Mouse (Mus musculus) heart, embryonic 12.5 days (tissue): ENCODE results near the gene Pes1. TPM values are rescaled to one million over a fixed set of nuclear protein-coding genes. Genes with fewer than 3 reads are reported as not detected.
"Not testable (repeated sequence)": the region's sequence is repeated elsewhere in the genome, so short reads cannot be mapped to it uniquely, and the experiment has no call there.

Experiments used
- ATAC-seq: fragments of 200-750 bp; cut with Nextera tagmentation; 2 replicates; pipeline ENCODE4 v1.8.0; 2017; ENCODE audit warnings: moderate TSS enrichment, moderate library complexity; ENCODE audit not compliant: insufficient number of reproducible peaks, low FRiP score
- H3K27ac ChIP-seq: fragments of 300-500 bp; sonication (generic); 2 replicates; pipeline ENCODE4 v1.5.1; 2016; ENCODE audit warnings: mild to moderate bottlenecking, moderate library complexity; ENCODE audit not compliant: poor library complexity, severe bottlenecking
- H3K27me3 ChIP-seq: fragments of 300-500 bp; sonication (generic); replicated peaks from 2 replicates; pipeline ENCODE4 v1.6.1; 2016; ENCODE audit warnings: mild to moderate bottlenecking, moderate library complexity
- H3K36me3 ChIP-seq: fragments of 300-500 bp; sonication (generic); 2 replicates; pipeline ENCODE4 v1.6.1; 2016; ENCODE audit warnings: mild to moderate bottlenecking, moderate library complexity
- H3K4me1 ChIP-seq: fragments of 300-500 bp; sonication (generic); replicated peaks from 2 replicates; pipeline ENCODE4 v1.6.1; 2016; ENCODE audit warnings: mild to moderate bottlenecking
- H3K4me2 ChIP-seq: fragments of 300-500 bp; sonication (generic); 2 replicates; pipeline ENCODE4 v1.6.1; 2016; ENCODE audit warnings: mild to moderate bottlenecking, moderate library complexity
- H3K4me3 ChIP-seq: fragments of 300-500 bp; sonication (generic); 2 replicates; pipeline ENCODE4 v1.5.1; 2016; ENCODE audit warnings: mild to moderate bottlenecking
- H3K9ac ChIP-seq: fragments of 300-500 bp; sonication (generic); 2 replicates; pipeline ENCODE4 v1.6.1; 2016; ENCODE audit warnings: mild to moderate bottlenecking, moderate library complexity
- H3K9me3 ChIP-seq: fragments of 300-500 bp; sonication (generic); replicated peaks from 2 replicates; pipeline ENCODE4 v1.6.1; 2016; ENCODE audit warnings: mild to moderate bottlenecking, moderate library complexity
- whole genome bisulfite sequencing: fragments of 180-500 bp; shearing (Covaris S2); methylation state at CpG from one replicate; pipeline ENCODE4 v1.1.7; 2016; 5-methylcytosine and 5-hydroxymethylcytosine counted together
- polyA plus RNA-seq: library from polyadenylated mRNA; unstranded; fragments of >200 nt; fragmentation: Nextera tagmentation; extraction: Ambion mirVana; gene quantifications from 2 replicates; pipeline ENCODE4 v1.2.1, GENCODE M21; 2016

The Pes1 gene
- polyA plus RNA-seq, 1 experiment from 2014 or later: 57.1 TPM

DNA sequence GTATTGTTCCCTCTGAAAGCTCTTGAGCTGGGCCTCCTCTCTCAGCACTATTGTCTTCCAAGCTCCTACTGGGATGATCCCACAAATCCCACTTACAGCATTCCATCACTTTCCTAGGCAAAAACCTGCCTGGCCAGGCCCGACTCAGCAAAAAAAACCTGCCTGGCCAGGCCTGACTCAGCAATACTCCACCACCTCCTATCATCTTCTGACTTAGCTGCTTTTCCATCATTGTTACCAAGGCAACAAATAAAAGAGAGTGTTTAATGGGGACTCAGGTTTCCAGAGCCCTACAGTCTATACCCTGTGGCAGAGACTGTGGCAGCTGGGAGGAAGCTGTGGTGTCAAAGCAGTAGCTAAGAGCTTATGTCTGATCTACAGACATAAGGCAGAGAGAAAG lies 48.8 kb downstream of the Pes1 start:
- Histone ChIP-seq H3K36me3 (no peaks in the 10 kb centered on the region), H3K4me2 (no peak overlapping the region), H3K9me3 (peaks cover 13% of the 10 kb centered on the region), H3K4me1 (no peaks in the 10 kb centered on the region), H3K27me3 (no peaks in the 10 kb centered on the region), H3K9ac (no peak overlapping the region), H3K4me3 (no peak overlapping the region), H3K27ac (no peak overlapping the region)
- no peak for ATAC-seq
- 67% methylated on average over 1 of the region's 1 CpGs for WGBS

DNA sequence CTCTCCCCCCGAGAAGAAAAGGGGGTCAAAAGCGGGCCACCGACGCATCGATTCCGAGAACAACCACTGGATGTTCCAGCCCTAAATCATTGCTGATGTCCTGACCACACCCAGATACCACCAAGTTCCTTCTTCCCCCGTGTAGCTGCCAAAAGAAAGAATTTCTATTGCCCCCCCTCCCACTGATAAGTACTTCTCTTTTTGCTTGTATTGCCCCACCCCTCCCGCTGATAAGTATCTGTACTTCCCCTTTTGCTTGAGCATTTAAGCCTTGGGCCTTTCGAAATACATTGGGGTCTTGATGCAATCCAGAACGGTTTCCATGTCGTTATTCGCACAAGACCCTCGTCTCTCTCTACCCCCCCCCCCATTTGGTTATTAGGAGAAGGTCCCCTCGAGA lies 52.0 kb downstream of the Pes1 start:
- H3K4me1 ChIP-seq, H3K36me3 ChIP-seq, H3K9ac ChIP-seq, ATAC-seq, H3K27ac ChIP-seq, H3K4me3 ChIP-seq, H3K27me3 ChIP-seq, H3K4me2 ChIP-seq: not testable (repeated sequence)
- peaks cover 13% of the 10 kb centered on the region for H3K9me3 ChIP-seq
- WGBS: 89% methylated on average over 14 of the region's 14 CpGs

DNA sequence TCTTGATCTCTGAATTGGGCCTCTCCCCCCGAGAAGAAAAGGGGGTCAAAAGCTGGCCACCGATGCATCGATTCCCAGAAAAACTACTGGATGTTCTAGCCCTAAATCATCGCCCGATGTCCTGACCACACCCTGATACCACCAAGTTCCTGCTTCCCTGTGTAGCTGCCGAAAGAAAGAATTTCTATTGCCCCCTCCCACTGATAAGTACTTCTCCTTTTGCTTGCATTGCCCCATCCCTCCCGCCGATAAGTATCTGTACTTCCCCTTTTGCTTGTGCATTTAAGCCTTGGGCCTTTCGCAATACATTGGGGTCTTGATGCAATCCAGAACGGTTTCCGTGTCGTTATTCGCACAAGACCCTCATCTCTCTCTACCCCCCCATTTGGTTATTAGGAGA lies 58.3 kb downstream of the Pes1 start:
- H3K27ac ChIP-seq, H3K27me3 ChIP-seq, ATAC-seq, H3K36me3 ChIP-seq, H3K9me3 ChIP-seq, H3K9ac ChIP-seq, H3K4me2 ChIP-seq, H3K4me3 ChIP-seq, H3K4me1 ChIP-seq: not testable (repeated sequence)
- 87% methylated on average over 13 of the region's 13 CpGs for WGBS

DNA sequence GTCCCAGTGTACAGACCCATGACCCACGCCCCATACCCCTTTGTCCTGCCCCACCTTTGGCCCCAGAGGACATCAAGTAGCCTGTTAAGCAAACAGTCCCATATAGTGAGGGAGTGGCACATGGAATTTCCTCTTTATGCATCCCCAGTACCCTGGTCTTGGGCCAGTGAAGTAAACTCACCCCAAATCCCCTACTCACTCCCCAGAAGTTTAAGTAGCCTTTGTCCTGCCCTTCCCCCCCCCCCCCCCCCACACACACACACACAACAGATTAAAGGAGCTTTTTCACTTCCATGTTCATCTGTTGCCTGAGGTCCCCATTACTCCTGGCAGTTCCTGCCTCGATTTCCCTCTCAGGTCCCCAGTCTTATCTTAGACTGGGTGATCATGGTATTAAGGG lies 59.5 kb downstream of the Pes1 start:
- no peak overlapping the region for H3K4me2 ChIP-seq
- no peaks in the 10 kb centered on the region for H3K36me3 ChIP-seq
- H3K27ac ChIP-seq: no peak overlapping the region
- H3K27me3 ChIP-seq: no peaks in the 10 kb centered on the region
- no peak overlapping the region for H3K4me3 ChIP-seq
- ATAC-seq: no peak
- no peak overlapping the region for H3K9ac ChIP-seq
- H3K4me1 ChIP-seq: no peaks in the 10 kb centered on the region
- no peaks in the 10 kb centered on the region for H3K9me3 ChIP-seq
- WGBS: 51% methylated on average over 2 of the region's 2 CpGs

DNA sequence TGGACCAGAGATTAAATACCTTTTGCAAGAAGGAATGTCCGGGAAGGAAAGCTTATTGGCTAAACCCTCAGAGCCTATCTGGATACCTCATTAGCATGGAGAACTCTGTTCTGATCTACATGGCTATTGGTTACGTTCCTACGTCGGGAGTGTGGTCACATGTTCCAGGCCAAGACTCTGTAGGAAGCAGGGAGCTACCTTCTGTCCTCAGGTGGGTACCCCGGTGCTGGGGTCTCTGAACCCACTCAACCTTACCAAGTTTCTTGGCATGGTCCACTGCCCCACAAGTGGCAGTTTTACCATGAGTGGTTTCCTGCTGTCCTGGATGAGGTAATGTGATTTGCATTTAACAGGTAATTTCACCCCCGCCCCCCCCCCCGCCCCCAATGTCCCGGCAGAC lies 63.3 kb downstream of the Pes1 start:
- peaks cover 13% of the 10 kb centered on the region for H3K27me3 ChIP-seq

DNA sequence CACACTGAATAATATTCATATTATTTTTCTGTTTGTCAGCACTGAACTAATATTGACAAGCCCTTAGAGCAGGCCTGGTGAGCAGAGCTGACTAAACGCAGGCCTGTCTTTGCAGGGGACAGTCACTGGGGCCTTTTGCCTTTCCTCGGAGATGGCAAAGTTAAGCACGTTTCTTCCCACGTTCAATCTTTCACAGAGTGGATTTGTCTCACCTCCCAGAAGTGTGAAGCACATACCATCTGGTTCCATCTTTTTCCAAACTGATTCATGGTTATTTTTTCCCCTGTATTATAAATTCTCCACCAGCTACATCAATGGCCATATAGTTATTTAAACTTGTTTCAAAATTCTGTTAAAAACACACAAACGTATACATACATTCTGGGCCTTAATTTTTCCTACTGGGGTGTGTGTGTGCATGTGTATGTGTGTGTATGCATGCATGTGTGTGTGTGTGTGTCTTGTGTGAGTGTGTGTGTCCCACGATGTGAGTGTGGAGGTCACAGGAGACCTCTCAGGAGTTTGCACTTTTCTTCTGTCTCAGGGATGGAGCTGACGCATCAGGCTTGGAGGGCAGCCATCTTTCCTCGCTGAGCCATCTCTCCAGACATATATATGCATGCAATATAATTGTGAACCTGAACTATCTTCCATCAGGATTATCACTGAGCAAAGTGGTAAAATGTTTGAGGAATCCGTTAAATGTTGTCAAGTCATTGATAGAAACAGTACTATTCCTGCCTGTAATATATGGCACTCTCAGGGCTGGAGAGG lies 64.0 kb downstream of the Pes1 start:
- WGBS: 64% methylated on average over 9 of the region's 9 CpGs
- ATAC-seq: no peak
- no peaks in the 10 kb centered on the region for H3K36me3 ChIP-seq
- no peak overlapping the region for H3K4me2 ChIP-seq
- no peak overlapping the region for H3K9ac ChIP-seq
- no peaks in the 10 kb centered on the region for H3K9me3 ChIP-seq
- no peak overlapping the region for H3K4me3 ChIP-seq
- H3K27me3 ChIP-seq: peaks cover 20% of the 10 kb centered on the region
- no peaks in the 10 kb centered on the region for H3K4me1 ChIP-seq
- H3K27ac ChIP-seq: no peak overlapping the region

More for the DNA sequence above, 63.3 kb downstream of the Pes1 start:
- H3K9ac ChIP-seq: no peak overlapping the region
- no peak overlapping the region for H3K27ac ChIP-seq
- ATAC-seq: no peak
- H3K4me2 ChIP-seq: no peak overlapping the region
- H3K4me1 ChIP-seq: no peaks in the 10 kb centered on the region
- WGBS: 73% methylated on average over 8 of the region's 8 CpGs
- H3K4me3 ChIP-seq: no peak overlapping the region
- H3K36me3 ChIP-seq: no peaks in the 10 kb centered on the region
- no peaks in the 10 kb centered on the region for H3K9me3 ChIP-seq

DNA sequence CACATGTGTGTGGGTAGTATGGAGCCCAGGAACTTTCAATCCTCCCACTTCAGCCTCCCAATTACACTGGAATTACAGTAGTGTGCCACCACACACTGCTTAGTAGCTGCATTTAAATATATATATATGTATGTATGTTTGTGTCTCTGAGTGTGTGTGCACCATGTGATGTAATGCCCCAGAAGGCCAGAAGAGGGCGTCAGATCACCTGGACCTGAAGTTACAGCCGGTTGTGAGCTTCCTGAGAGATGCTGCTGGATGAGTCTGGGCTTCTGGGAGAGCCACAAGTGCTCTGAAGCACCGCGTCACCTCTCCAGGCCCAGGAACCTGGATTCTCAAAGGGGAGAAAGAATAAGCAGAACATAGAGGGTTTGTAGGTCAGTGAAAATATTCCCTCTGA lies 65.6 kb downstream of the Pes1 start:
- H3K4me2 ChIP-seq: no peak overlapping the region
- 67% methylated on average over 4 of the region's 4 CpGs for WGBS
- no peaks in the 10 kb centered on the region for H3K9me3 ChIP-seq
- H3K4me1 ChIP-seq: no peaks in the 10 kb centered on the region
- H3K27ac ChIP-seq: no peak overlapping the region
- no peaks in the 10 kb centered on the region for H3K36me3 ChIP-seq
- no peak overlapping the region for H3K9ac ChIP-seq
- no peak for ATAC-seq
- peaks cover 23% of the 10 kb centered on the region for H3K27me3 ChIP-seq
- H3K4me3 ChIP-seq: no peak overlapping the region

Other genes starting within 250 kb of the Pes1 start
- gene Osbp2, start 100.1 kb upstream of the Pes1 start, polyA plus RNA-seq: 0.32 TPM in 2 replicates
- gene 4921536K21Rik, start 68.9 kb upstream of the Pes1 start, polyA plus RNA-seq: 0.12 and 0.20 TPM in 2 replicates
- gene Dusp18, start 68.7 kb upstream of the Pes1 start, polyA plus RNA-seq: 13.5 and 14.5 TPM in 2 replicates
- 6.2 and 6.3 TPM in 2 replicates for gene Slc35e4, start 49.3 kb upstream of the Pes1 start, polyA plus RNA-seq
- gene Tcn2, start 31.8 kb upstream of the Pes1 start, polyA plus RNA-seq: 73.3 and 74.2 TPM in 2 replicates
- gene 4930556J24Rik, start 12.8 kb downstream of the Pes1 start, polyA plus RNA-seq: 0.22 TPM in 1 of 2 replicates, not detected in the other
- gene Gal3st1, start 19.7 kb downstream of the Pes1 start, polyA plus RNA-seq: 0.19 and 0.32 TPM in 2 replicates
- gene Sec14l4, start 67.5 kb downstream of the Pes1 start, polyA plus RNA-seq: not detected in 2 replicates
- not detected in 2 replicates for gene Sec14l3, start 100.9 kb downstream of the Pes1 start, polyA plus RNA-seq
- 18.6 and 21.2 TPM in 2 replicates for gene Mtfp1, start 131.5 kb downstream of the Pes1 start, polyA plus RNA-seq
- 0.86 and 1.1 TPM in 2 replicates for gene Sec14l2, start 159.4 kb downstream of the Pes1 start, polyA plus RNA-seq
- 21.4 and 22.0 TPM in 2 replicates for gene Rnf215, start 171.2 kb downstream of the Pes1 start, polyA plus RNA-seq
- gene Ccdc157, start 196.3 kb downstream of the Pes1 start, polyA plus RNA-seq: 4.7 and 5.5 TPM in 2 replicates
- 43.1 and 46.5 TPM in 2 replicates for gene Sf3a1, start 196.4 kb downstream of the Pes1 start, polyA plus RNA-seq
- gene Tbc1d10a, start 222.8 kb downstream of the Pes1 start, polyA plus RNA-seq: 15.6 TPM in 2 replicates